Mouse (Mus musculus) spleen, postnatal 36 days (tissue): Measurements from ENCODE around the gene Taz.

Source experiments
- DNase-seq, 2 experiments: peaks; one replicate each; pipeline ENCODE4 v3.0.0; 2022; ENCODE audit warnings: low spot score in 2 of 2, mixed read lengths in 1 of 2

Gene Taz

GRCm38 (mm10) chrX:74281732-74282394 is at the start of gene Taz, which contains the start of gene Dnase1l1:
TSS of gene Taz (plus strand) at chrX:74281912.
TSS of gene Dnase1l1 (minus strand) at chrX:74282337.
- peak; percentile 82 for DNase-seq

DNA sequence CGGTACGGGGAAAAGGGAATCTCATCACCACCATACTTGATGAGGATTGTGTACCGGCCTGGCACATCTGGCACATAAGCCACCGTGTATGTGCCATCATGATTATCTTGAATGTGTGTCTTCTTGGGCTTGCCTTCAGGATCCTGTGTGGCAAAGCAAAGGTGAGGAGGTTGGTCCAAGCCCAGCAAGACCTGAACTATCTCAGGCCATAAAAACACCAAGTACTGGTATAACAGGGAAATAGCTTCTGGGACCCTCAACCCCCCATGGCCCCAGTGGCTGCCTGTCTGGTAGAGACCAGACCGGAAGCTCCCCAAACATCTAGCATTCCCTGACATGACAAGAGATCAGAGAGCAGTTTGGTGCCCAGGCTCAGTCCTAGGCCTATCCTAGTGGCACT is 48.5 kb upstream of the Taz start:
- DNase-seq: no peak

DNA sequence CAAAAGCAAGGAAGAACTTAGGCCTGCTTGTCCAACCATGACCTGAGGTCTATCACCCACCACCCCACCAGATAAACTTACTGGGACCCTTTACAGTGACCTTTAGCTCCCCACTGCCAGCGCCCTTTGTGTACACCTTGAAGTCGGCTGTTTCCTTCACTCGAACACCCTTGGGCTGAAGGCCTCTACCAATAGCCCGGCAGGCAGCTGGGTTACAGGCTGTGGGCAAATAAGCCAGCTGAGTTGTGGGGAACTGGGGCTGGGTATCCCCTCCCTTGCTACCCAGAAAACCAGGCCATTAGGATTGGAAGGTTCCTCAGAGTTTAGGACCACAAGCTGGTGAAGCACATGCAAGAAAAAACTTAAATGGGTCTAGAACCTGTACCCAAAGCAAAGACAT is 41.4 kb upstream of the Taz start:
- no peak for DNase-seq

DNA sequence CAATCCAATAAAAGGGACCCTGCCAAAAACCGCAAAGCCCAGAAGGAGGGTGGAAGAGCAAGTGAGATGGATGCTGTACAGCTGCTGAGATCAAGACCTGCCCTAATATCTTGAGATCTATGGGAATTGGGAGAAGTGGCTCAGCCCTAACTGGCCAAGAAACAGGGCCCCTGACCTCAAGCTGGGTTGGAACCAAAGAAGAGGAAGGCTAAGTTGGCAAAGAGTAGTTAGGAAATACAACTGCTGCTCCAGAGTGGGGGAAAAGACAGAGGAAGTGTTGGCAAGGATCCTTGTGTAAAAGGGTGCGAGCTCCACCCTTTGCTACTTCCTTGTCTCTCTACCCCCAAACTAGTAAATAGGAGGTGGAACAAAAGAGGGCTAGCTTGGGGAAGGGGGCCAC is 38.3 kb upstream of the Taz start:
- no peak for DNase-seq

DNA sequence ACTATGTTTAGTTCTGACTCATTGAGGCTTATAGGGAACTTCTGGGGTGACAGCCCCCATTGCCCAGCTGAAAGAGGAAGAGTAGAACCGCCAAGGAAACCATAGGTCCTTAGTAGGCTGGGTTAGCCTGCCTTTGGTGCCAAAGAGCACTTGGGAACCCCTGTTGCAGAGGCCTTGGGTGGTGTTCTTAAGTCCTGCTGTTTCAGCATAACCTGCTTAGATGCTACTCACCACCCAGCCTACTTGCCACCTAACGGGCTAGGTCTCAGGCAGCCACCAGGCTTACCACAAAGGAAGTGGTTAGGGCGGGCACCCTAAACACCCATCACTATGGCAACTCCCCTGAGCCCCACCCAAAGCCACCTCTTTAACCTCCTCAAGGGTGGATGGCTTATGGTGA is 37.9 kb upstream of the Taz start:
- peak; percentile 85 to 87 for DNase-seq

- DNase-seq: peak; percentile 62 to 63
These were observed 37.1 kb upstream of the Taz start for GRCm38 (mm10) chrX:74244614-74245083.

- no peak for DNase-seq
These were observed 36.6 kb upstream of the Taz start for GRCm38 (mm10) chrX:74245107-74245506.

DNA sequence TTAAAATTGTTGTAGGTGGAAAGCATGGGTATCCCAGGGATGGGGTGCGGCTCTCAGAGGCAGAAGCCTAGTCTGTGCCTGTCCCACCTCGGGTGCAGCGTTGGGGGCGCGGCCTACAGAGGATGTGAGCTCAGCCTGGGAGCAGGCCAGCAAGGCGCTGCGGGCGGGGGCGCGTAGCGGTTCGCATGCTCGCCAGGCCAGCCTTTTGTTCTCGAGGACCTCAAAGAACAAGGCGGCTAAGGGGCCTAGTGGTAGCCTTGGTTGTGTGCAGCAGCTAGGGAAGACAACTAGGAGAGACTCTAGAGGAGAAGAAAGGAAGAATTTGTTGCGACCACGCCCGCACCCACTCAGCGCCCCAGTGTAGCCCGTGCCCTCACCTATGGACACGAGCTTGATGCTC is 36.0 kb upstream of the Taz start:
- DNase-seq: peak; percentile 77 to 82

- peak; percentile 87 to 89 for DNase-seq
These were observed 35.5 kb upstream of the Taz start for GRCm38 (mm10) chrX:74246213-74246681.

- DNase-seq: peak; percentile 55 to 68
These were observed 35.0 kb upstream of the Taz start for GRCm38 (mm10) chrX:74246693-74247092.

DNA sequence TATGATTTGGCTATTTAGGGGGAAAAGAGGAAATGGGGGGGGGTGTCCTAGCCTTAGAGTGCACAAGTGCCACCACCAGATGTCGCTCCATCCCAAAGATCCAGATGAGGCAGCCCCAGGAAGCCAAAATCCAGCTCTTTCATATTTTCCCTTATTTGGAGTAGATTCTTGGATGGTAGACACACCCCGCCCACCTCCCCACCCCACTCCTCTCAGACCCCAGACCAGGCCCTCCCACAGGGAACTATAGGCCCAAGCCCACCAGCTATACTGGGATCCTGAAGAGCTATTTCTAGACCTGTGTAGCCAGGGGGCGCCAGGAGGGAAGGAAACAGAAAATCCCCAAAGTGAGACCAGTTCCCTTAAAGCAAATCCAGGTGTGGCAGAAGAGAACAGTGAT is 33.1 kb upstream of the Taz start:
- peak; percentile 55 to 63 for DNase-seq

DNA sequence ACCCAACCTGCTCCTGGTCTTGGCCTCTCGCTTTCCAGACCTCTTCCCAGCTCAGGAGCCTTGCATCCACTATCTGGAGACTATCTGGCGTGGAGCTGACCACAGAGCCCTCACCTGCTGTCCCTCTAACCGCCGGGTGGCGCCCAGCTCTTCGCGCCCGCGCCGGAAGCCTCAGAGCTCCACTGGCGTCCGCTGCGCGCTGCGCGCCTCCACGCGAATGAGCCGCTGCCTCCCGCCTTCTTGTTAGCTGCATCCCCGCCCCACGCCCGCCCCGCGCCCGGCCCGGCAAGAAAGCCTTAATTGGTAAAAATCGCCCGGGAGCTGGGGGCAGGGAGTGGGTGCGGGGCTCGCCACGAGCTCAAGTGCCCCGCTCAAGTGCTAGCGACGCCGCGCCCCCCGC is 32.1 kb upstream of the Taz start, which contains the start of gene Flna:
TSS of gene Flna (minus strand) at position 206 of the 400 bp plus-strand sequence.
- DNase-seq: peak; percentile 72 to 74

DNA sequence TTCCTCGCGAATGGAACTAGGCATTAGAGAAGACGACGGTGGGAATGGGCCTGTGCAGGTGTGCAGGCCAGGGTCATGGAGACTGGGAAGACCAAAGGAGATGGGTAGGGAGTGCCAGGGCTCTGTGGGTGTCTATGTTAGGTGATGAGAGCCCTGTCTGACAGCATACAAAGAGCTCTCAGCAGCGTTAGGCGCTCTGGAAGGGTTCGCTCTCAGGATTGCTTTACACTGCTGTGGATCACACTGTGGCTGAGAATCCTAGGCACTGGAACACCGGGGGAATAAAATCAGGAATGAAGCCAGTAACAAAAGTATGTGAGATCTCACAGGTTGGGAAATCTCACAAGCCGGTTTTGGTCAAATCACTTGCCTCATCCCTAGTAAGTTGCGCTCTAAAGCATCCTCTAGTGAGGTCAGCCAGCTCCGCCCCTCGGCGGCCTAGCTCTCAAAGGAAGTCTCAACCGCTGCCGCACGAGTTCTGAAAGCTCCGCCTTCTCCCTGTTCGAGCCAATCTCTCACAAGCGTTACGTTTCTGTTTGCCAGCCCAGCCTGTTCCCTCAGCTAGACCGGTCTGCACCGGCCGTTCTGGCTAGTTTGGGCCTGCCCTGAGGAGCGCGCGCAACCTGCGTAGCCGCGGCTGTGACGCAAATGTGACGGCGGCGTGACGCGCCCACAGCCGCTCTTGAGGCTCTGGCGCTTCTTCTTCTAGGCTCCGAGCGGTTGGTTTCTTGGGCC is 27.4 kb upstream of the Taz start, which contains the start of gene Emd:
TSS of gene Emd (plus strand) at position 535 of the 735 bp plus-strand sequence.
- peak; percentile 93 for DNase-seq

- DNase-seq: no peak
These were observed 26.7 kb upstream of the Taz start for GRCm38 (mm10) chrX:74254888-74255565.

DNA sequence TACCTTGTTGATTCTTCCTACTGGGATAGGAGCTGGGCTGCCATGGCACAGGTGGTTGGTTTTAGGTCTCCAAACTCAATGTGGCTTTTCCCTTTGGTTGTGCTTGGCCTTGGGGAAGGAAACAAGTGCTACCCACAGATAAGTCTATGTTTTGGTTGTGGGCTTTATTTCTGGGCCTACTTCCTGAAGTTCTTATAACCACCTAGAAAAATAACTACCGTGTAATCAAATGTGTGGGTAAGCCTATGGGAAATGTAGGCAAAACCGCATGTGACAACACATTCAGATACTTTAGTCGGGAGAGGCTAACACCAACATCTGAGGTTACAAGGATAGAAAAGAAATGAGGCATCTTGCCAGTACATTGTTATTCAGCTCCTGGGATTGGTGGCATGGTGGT is 24.0 kb upstream of the Taz start:
- no peak for DNase-seq

GRCm38 (mm10) chrX:74269736-74270061 is 12.0 kb upstream of the Taz start:
- DNase-seq: no peak

GRCm38 (mm10) chrX:74270062-74270901 is 11.4 kb upstream of the Taz start, which contains the start of gene Rpl10:
TSS of gene Rpl10 (plus strand) at chrX:74270812.
- peak; percentile 91 to 92 for DNase-seq

DNA sequence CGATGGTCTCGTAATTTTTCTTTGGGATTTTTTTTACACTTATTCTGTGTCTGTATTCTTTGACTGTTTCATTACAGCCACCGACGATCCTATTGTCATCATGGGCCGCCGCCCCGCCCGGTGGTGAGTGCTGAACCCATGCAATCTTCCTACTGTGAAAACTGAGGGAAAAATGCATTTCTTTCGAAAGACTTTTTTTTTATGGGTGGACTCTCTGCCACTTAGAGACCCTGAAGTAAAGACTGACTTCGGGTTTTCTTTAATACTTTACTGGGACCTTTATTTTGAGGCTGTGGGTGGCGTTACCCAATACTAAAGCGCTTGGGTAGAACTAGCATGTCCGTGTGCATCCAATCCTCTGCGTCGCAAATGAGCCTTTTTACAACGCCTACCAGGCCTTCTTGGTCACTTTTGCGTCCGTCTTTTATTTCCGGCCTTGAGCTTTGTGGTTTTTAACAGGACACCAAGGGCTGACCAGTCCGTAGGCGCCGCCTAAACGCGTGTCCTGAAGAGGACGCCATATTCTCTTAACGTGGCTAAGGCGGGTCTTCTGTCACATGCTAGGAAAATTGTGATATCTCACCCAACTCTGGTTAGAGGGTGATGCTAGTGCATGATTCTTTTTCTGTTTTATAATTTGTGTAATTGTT is 10.7 kb upstream of the Taz start:
- peak in 1 of 2 experiments; percentile 17 for DNase-seq

DNA sequence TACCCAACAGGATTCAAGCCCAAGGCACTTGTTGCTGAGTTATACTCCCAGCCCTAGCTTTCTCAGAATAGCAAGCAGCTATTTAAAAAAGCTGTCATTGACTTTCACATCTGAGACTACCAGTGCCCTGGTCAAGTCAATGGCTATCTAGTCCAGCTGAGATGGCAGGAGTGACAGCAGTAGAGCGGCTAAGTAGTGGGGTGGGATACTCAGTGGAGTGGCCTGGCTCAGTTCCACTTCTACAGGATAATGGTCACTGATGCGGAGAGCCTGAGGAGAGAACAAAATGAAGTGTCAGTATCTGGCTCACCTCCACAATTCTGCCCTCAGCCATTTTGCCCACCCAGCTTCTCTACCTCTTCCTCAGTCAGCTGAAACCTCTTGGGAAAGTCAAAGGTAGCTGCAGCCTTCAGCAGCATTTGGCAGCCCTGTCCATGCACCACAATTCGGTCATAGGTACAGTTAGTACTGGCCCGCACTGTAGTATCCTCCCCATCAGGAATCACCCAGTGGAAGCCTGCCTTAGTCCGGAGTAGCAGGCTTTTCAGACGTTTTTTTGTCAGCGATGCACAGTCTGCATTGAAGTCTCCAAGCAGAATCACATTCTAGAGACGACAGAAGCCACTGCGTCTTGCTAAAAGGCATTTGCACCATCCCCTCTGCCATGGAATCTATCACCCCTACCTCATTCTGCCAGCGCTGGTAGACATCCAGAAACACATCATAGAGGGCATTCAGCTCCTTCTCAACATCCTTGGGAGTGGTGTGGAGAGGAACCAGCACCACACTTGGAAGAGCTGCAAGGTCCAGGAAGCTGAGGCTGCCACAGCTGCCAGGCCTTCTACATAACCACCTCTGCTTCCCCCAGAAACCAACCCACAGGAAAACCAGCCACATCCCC is 8.0 kb upstream of the Taz start:
- DNase-seq: no peak

GRCm38 (mm10) chrX:74277916-74278315 is 3.8 kb upstream of the Taz start:
- no peak for DNase-seq
